Mouse (Mus musculus): ENCODE results near the gene Cops9.

The Cops9 gene

GRCm38 (mm10) chr1:92647752-92648151, 6.0 kb upstream of the Cops9 start:
- peak; percentile 71; the same call in 1 of the 2 replicates for ATAC-seq (ENCODE audit: insufficient number of reproducible peaks, low FRiP score, low TSS enrichment)

- ATAC-seq (ENCODE audit: insufficient number of reproducible peaks, low FRiP score, low TSS enrichment), result no peak
These were observed 5.2 kb upstream of the Cops9 start for GRCm38 (mm10) chr1:92647026-92647425.

GRCm38 (mm10) chr1:92646601-92647000, 4.8 kb upstream of the Cops9 start:
- no peak for ATAC-seq (ENCODE audit: insufficient number of reproducible peaks, low FRiP score, low TSS enrichment)

- no peak for ATAC-seq (ENCODE audit: insufficient number of reproducible peaks, low FRiP score, low TSS enrichment)
These were observed 4.3 kb upstream of the Cops9 start for GRCm38 (mm10) chr1:92646111-92646510.

- ATAC-seq (ENCODE audit: insufficient number of reproducible peaks, low FRiP score, low TSS enrichment), result no peak
These were observed 3.1 kb upstream of the Cops9 start for GRCm38 (mm10) chr1:92644916-92645315.

GRCm38 (mm10) chr1:92643691-92644090, 1.9 kb upstream of the Cops9 start:
- ATAC-seq (ENCODE audit: insufficient number of reproducible peaks, low FRiP score, low TSS enrichment), result no peak

- no peak for ATAC-seq (ENCODE audit: insufficient number of reproducible peaks, low FRiP score, low TSS enrichment)
These were observed 1.4 kb downstream of the Cops9 start for GRCm38 (mm10) chr1:92640393-92640792.

GRCm38 (mm10) chr1:92638736-92639135, 3.0 kb downstream of the Cops9 start:
- no peak for ATAC-seq (ENCODE audit: insufficient number of reproducible peaks, low FRiP score, low TSS enrichment)

- ATAC-seq (ENCODE audit: insufficient number of reproducible peaks, low FRiP score, low TSS enrichment), result no peak
These were observed 3.6 kb downstream of the Cops9 start for GRCm38 (mm10) chr1:92638181-92638580.

- no peak for ATAC-seq (ENCODE audit: insufficient number of reproducible peaks, low FRiP score, low TSS enrichment)
These were observed 4.1 kb downstream of the Cops9 start for GRCm38 (mm10) chr1:92637501-92638172.

GRCm38 (mm10) chr1:92636676-92637075, 5.1 kb downstream of the Cops9 start:
- ATAC-seq (ENCODE audit: insufficient number of reproducible peaks, low FRiP score, low TSS enrichment), result no peak

GRCm38 (mm10) chr1:92636015-92636414, 5.8 kb downstream of the Cops9 start:
- ATAC-seq (ENCODE audit: insufficient number of reproducible peaks, low FRiP score, low TSS enrichment), result no peak

GRCm38 (mm10) chr1:92634976-92635599, 6.7 kb downstream of the Cops9 start:
- ATAC-seq (ENCODE audit: insufficient number of reproducible peaks, low FRiP score, low TSS enrichment), result no peak

GRCm38 (mm10) chr1:92634569-92634968, 7.2 kb downstream of the Cops9 start:
- ATAC-seq (ENCODE audit: insufficient number of reproducible peaks, low FRiP score, low TSS enrichment), result no peak

- ATAC-seq (ENCODE audit: insufficient number of reproducible peaks, low FRiP score, low TSS enrichment), result no peak
These were observed 8.1 kb downstream of the Cops9 start for GRCm38 (mm10) chr1:92633726-92634125.

- ATAC-seq (ENCODE audit: insufficient number of reproducible peaks, low FRiP score, low TSS enrichment), result no peak
These were observed 8.8 kb downstream of the Cops9 start for GRCm38 (mm10) chr1:92632948-92633347.

- no peak for ATAC-seq (ENCODE audit: insufficient number of reproducible peaks, low FRiP score, low TSS enrichment)
These were observed 9.6 kb downstream of the Cops9 start for GRCm38 (mm10) chr1:92632196-92632595.

GRCm38 (mm10) chr1:92628227-92628626, 13.6 kb downstream of the Cops9 start:
- no peak for ATAC-seq (ENCODE audit: insufficient number of reproducible peaks, low FRiP score, low TSS enrichment)

- no peak for ATAC-seq (ENCODE audit: insufficient number of reproducible peaks, low FRiP score, low TSS enrichment)
These were observed 23.4 kb downstream of the Cops9 start for GRCm38 (mm10) chr1:92618360-92618759.

GRCm38 (mm10) chr1:92617488-92617887, 24.3 kb downstream of the Cops9 start, which contains the start of gene Olfr12:
Gene Olfr12 (plus strand): TSS chr1:92617788.
- ATAC-seq (ENCODE audit: insufficient number of reproducible peaks, low FRiP score, low TSS enrichment), result no peak

GRCm38 (mm10) chr1:92616046-92616445, 25.7 kb downstream of the Cops9 start:
- ATAC-seq (ENCODE audit: insufficient number of reproducible peaks, low FRiP score, low TSS enrichment), result no peak

- ATAC-seq (ENCODE audit: insufficient number of reproducible peaks, low FRiP score, low TSS enrichment), result no peak
These were observed 27.3 kb downstream of the Cops9 start for GRCm38 (mm10) chr1:92614516-92614915.

Data from cerebellum, adult (tissue).